Mouse (Mus musculus) ES-E14 (cell line): ENCODE data around the gene Znrf2.

Experiments used
- MAFK ChIP-seq: IDR thresholded peaks from 2 replicates; pipeline ENCODE4 v1.6.1; 2014; ENCODE audit warnings: mild to moderate bottlenecking, low read depth, low read length, inconsistent platforms; ENCODE audit not compliant: insufficient read depth
- ZC3H11A ChIP-seq: IDR thresholded peaks from 2 replicates; pipeline ENCODE4 v1.6.1; 2012; ENCODE audit warnings: low read depth, mild to moderate bottlenecking, inconsistent platforms, low read length, borderline replicate concordance
- ZNF384 ChIP-seq: IDR thresholded peaks from 2 replicates; pipeline ENCODE4 v1.6.1; 2012; ENCODE audit warnings: low read depth, low read length, inconsistent platforms

DNA sequence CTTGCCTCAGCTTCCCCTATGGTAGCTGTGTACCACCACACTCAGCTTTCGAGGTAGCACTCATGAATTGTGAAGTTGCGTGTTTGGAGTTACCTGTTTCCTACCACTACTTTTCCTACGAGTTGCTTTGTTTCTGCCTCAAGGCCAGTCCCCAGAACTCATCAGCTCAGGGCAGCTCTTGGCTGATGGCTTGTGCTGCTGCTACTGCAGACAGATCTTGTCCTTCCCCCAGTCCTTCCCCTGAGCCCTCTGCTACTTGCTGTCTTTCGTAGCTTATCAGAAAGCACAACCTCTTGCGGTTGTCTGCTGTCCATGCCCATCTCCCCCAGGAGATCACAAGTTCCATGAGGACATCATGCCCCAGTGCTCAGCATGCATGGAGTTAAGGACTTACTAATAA lies 29.9 kb upstream of the Znrf2 start:
- no peak for TF ChIP-seq ZNF384
- no peak for TF ChIP-seq ZC3H11A
- TF ChIP-seq MAFK, result no peak
